ENCODE assay signal across 17 mouse cellular contexts in genomic region chr10:31993205-31993604, GRCm38 (mm10).
DNase-seq lines count a peak whose midpoint lies in the region; ATAC-seq and TF ChIP-seq lines count a peak whose summit lies in the region.
"Had no signal": no experiment of that assay in that cellular context is flagged by ENCODE, and none has a peak within 500 bp of the region (broad histone marks: within the 10 kb centered on the region; RNA-seq: fewer than 3 reads in every experiment).

No protein-coding gene starts in this region.

- H3K4me2 ChIP-seq in forebrain, embryonic 14.5 days (ENCODE audit: low read length) = no peak overlapping the region
- H3K4me2 ChIP-seq in forebrain, embryonic 11.5 days (ENCODE audit: low read depth, low read length, severe bottlenecking) = no peak overlapping the region
- H3K4me2 ChIP-seq in hindbrain, postnatal 0 days (ENCODE audit: low read depth, low read length) = no peak overlapping the region
- no peak overlapping the region for H3K4me2 ChIP-seq in hindbrain, embryonic 16.5 days (ENCODE audit: low read length)
- H3K4me2 ChIP-seq: hindbrain, embryonic 12.5 days had no signal

- no peak overlapping the region for H3K4me3 ChIP-seq in forebrain, embryonic 14.5 days (ENCODE audit: low read depth, low read length)
- no peak overlapping the region for H3K4me3 ChIP-seq in forebrain, embryonic 11.5 days (ENCODE audit: low read depth, low read length)
- no peak overlapping the region for H3K4me3 ChIP-seq in hindbrain, postnatal 0 days (ENCODE audit: low read length)
- no peak overlapping the region for H3K4me3 ChIP-seq in hindbrain, embryonic 16.5 days (ENCODE audit: low read length)
- H3K4me3 ChIP-seq: gastrocnemius, adult 2 months; hindbrain, embryonic 12.5 days had no signal

- peak; percentile 52 for DNase-seq in forebrain, embryonic 14.5 days (ENCODE audit: low spot score)
- DNase-seq in forebrain, embryonic 11.5 days (ENCODE audit: low spot score) = no peak
- DNase-seq in hindbrain, postnatal 0 days (ENCODE audit: low spot score) = peak; percentile 18
- peak; percentile 61 for DNase-seq in fat pad, adult 2 months (ENCODE audit: extremely low read depth, low read depth, low spot score)
- DNase-seq in lung, postnatal 36 days = peak; percentile 41
- DNase-seq in cerebellum, adult 9-11 months = no peak
- DNase-seq: adrenal gland, postnatal 14 days; cerebellum, adult 2 months; gastrocnemius, adult 2 months; heart, adult 18-20 months; layer of hippocampus, postnatal 36 days; liver; liver, postnatal 0 days; thymus, postnatal 25 days had no signal

- H3K36me3 ChIP-seq in forebrain, embryonic 14.5 days (ENCODE audit: control insufficient read depth, insufficient read depth, low read length) = no peaks in the 10 kb centered on the region
- H3K36me3 ChIP-seq in forebrain, embryonic 11.5 days (ENCODE audit: control insufficient read depth, insufficient read depth, low read length) = no peaks in the 10 kb centered on the region
- H3K36me3 ChIP-seq in hindbrain, postnatal 0 days (ENCODE audit: insufficient read depth, low read length) = no peaks in the 10 kb centered on the region
- H3K36me3 ChIP-seq in hindbrain, embryonic 16.5 days (ENCODE audit: control insufficient read depth, insufficient read depth, low read length) = no peaks in the 10 kb centered on the region
- H3K36me3 ChIP-seq: hindbrain, embryonic 12.5 days had no signal

- H3K27ac ChIP-seq in forebrain, embryonic 14.5 days (ENCODE audit: low read depth, low read length) = no peak overlapping the region
- no peak overlapping the region for H3K27ac ChIP-seq in forebrain, embryonic 11.5 days (ENCODE audit: low read depth, low read length)
- no peak overlapping the region for H3K27ac ChIP-seq in hindbrain, postnatal 0 days
- H3K27ac ChIP-seq in hindbrain, embryonic 16.5 days (ENCODE audit: low read depth, low read length) = no peak overlapping the region
- H3K27ac ChIP-seq: gastrocnemius, adult 2 months; hindbrain, embryonic 12.5 days had no signal

- no peak overlapping the region for H3K9ac ChIP-seq in forebrain, embryonic 14.5 days (ENCODE audit: low read length)
- no peak overlapping the region for H3K9ac ChIP-seq in forebrain, embryonic 11.5 days (ENCODE audit: low read length)
- no peak overlapping the region for H3K9ac ChIP-seq in hindbrain, postnatal 0 days (replicated peaks; ENCODE audit: low read length)
- no peak overlapping the region for H3K9ac ChIP-seq in hindbrain, embryonic 16.5 days (ENCODE audit: low read depth, low read length)
- H3K9ac ChIP-seq: hindbrain, embryonic 12.5 days; liver, postnatal 0 days had no signal

- no peaks in the 10 kb centered on the region for H3K9me3 ChIP-seq in forebrain, embryonic 14.5 days (replicated peaks; ENCODE audit: control insufficient read depth, low read length)
- H3K9me3 ChIP-seq in forebrain, embryonic 11.5 days (ENCODE audit: control insufficient read depth, low read length) = no peaks in the 10 kb centered on the region
- no peaks in the 10 kb centered on the region for H3K9me3 ChIP-seq in hindbrain, postnatal 0 days (ENCODE audit: low read length)
- no peaks in the 10 kb centered on the region for H3K9me3 ChIP-seq in hindbrain, embryonic 16.5 days (ENCODE audit: control insufficient read depth, low read length)
- H3K9me3 ChIP-seq: hindbrain, embryonic 12.5 days had no signal

- 61% methylated on average over 1 of the region's 1 CpGs for WGBS in forebrain, embryonic 14.5 days
- 83% methylated on average over 1 of the region's 1 CpGs for WGBS in forebrain, embryonic 11.5 days
- 67% methylated on average over 1 of the region's 1 CpGs for WGBS in hindbrain, postnatal 0 days
- WGBS in hindbrain, embryonic 16.5 days = 82% methylated on average over 1 of the region's 1 CpGs

- no peak for TF ChIP-seq CTCF in hindbrain, postnatal 0 days (IDR thresholded peaks at IDR 0.05; ENCODE audit: low read depth)

- H3K27me3 ChIP-seq in forebrain, embryonic 14.5 days (replicated peaks; ENCODE audit: control insufficient read depth, insufficient read depth, low read length) = no peaks in the 10 kb centered on the region
- no peaks in the 10 kb centered on the region for H3K27me3 ChIP-seq in forebrain, embryonic 11.5 days (ENCODE audit: control insufficient read depth, insufficient read depth, low read length)
- H3K27me3 ChIP-seq in hindbrain, postnatal 0 days (ENCODE audit: insufficient read depth, low read length) = no peaks in the 10 kb centered on the region
- H3K27me3 ChIP-seq in hindbrain, embryonic 16.5 days (replicated peaks; ENCODE audit: control insufficient read depth, insufficient read depth, low read length) = no peaks in the 10 kb centered on the region
- H3K27me3 ChIP-seq: hindbrain, embryonic 12.5 days had no signal

- ATAC-seq in forebrain, embryonic 14.5 days = no peak
- ATAC-seq in forebrain, embryonic 11.5 days (replicated peaks; ENCODE audit: low FRiP score) = no peak
- ATAC-seq in hindbrain, postnatal 0 days = no peak
- no peak for ATAC-seq in hindbrain, embryonic 16.5 days
- ATAC-seq: intestine, embryonic 16.5 days; liver, postnatal 0 days had no signal

- no peaks in the 10 kb centered on the region for H3K4me1 ChIP-seq in forebrain, embryonic 14.5 days (ENCODE audit: control insufficient read depth, insufficient read depth, low read length)
- H3K4me1 ChIP-seq in forebrain, embryonic 11.5 days (replicated peaks; ENCODE audit: control insufficient read depth, insufficient read depth, low read length) = no peaks in the 10 kb centered on the region
- no peaks in the 10 kb centered on the region for H3K4me1 ChIP-seq in hindbrain, postnatal 0 days (ENCODE audit: insufficient read depth, low read length)
- H3K4me1 ChIP-seq in hindbrain, embryonic 16.5 days (ENCODE audit: control insufficient read depth, insufficient read depth, low read depth, low read length) = no peaks in the 10 kb centered on the region
- H3K4me1 ChIP-seq: hindbrain, embryonic 12.5 days had no signal

Comparison
In these comparisons a context has a peak if more than half of its experiments do, and no peak if none do; other contexts are left out.
1. DNase-seq: peak in forebrain, embryonic 14.5 days (single experiment), hindbrain, postnatal 0 days (single experiment), fat pad, adult 2 months (single experiment) and lung, postnatal 36 days (single experiment); none in forebrain, embryonic 11.5 days (single experiment) and cerebellum, adult 9-11 months (single experiment).